Mouse (Mus musculus) lung, adult 2 months (tissue): ENCODE results near the gene Fibin.

Source experiments
- CTCF ChIP-seq: fragments of 200-500 bp; IDR thresholded peaks from 2 replicates; pipeline ENCODE4 v1.5.1; 2011; ENCODE audit warnings: mild to moderate bottlenecking, low read length, control low read depth; ENCODE audit not compliant: insufficient read depth
- POLR2A ChIP-seq: fragments of 200-500 bp; IDR thresholded peaks from 2 replicates; pipeline ENCODE4 v1.6.1; 2011; ENCODE audit warnings: low read depth, mild to moderate bottlenecking, control low read depth, low read length, borderline replicate concordance; ENCODE audit errors: extremely low read depth

GRCm38 (mm10) chr2:110314509-110315155 is 48.4 kb downstream of the Fibin start, which contains the start of gene Bbox1:
- no peak for TF ChIP-seq CTCF
- no peak for TF ChIP-seq POLR2A
